Mouse (Mus musculus): ENCODE results near the gene Mup3.
"Not testable (repeated sequence)": the region's sequence is repeated elsewhere in the genome, so short reads cannot be mapped to it uniquely, and the experiment has no call there.

Gene Mup3

DNA sequence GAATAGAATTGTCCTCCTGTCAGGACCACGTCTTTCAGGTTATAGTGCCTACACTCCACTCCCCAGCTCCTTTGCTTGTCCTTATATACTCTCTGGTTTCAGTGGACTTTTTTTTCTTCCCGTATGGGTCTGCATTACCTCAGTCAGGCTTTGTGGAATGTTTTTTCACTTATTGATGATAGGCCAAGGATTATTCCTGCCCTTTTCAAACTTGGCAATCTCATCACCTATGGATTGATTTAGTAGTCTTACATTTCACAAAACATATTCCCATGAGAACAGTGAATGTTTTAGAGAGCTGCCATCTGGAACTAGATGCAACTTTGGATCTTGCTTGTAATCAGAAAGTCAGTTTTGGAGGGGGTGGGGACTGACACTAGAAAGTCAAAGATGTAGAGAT is at the start of gene Mup3:
Gene Mup3 (minus strand): TSS at position 102 of the 400 bp plus-strand sequence.
- in situ Hi-C loops (cut with MboI, MseI): loop anchor here (5.0 kb wide), 1 partner anchor 60 kb away; no protein-coding TSS in a partner anchor

DNA sequence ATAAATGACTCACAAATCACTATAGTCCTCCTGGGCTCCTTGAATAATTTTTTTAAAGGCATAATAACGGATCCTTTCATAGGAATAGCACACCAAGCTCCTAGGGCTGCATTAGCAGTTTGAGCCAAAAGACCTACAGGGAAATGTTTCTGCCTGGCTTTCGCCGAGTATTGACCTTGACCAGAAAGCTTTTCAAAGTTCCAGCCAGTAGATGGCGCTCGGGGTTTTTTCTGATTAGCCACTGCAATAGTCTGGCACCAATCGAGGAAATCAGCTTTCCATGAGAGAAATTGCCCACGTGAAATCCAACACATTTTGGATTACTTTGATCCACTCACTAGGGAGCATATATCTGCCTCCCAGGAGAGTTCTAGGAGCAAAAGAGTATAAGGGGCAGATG is 46.6 kb upstream of the Mup3 start:
- in situ Hi-C loops (cut with MboI, MseI): no loop called here

DNA sequence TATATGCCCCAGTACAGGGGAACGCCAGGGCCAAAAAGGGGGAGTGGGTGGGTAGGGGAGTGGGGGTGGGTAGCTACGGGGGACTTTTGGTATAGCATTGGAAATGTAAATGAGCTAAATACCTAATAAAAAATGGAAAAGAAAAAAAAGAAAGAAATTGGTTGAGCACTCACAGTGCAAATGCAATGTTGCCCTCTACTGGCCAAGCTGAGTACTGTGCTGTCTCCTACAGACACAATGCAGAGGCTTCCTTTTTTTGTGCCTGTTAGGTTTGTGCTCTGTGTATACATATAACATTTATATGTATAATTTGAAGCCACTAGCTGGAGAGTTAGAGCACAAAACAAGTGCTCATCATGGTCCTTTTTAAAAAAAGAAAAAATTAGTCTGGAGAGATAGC is 16.2 kb upstream of the Mup3 start:
- in situ Hi-C loops (cut with MboI, MseI): not testable (repeated sequence)

DNA sequence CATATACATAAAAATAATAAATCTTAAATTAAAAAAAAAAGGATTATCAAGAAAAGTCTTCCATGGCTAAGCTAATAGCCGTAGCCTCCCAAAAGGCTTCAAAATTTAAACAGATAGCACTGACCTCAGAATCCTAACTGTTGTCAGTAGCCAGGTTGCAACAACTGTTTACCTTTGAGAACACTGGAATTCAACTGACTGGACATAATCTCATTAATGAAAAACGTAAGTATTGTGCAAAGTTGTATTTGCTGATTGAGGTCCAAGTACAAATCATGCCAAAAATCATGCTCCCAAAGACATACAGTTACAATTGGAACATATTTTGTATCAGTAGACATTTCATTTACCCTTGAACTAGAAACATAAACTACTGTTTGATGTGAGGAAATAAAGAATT is 811 bp upstream of the Mup3 start:
- in situ Hi-C loops (cut with MboI, MseI): loop anchor here (5.0 kb wide), 1 partner anchor 59 kb away; no protein-coding TSS in a partner anchor

DNA sequence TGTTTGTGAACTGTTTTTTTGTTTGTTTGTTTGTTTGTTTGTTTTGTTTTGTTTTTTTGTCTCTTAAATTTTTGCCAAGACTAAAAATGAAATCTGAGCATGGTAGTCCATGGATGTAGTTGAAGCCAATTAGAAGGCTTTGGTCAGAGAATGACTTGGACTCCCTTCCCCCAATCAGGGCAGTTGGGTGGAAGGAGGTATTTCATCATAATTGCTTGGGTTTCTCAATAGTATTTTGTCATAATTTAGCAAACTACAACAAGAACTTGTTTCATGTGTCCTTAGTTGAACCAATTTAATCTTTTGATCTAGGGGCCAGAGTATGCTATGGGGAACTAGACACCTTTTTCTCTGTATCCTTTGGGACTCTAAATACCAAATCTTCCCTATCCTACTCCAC is 4.4 kb downstream of the Mup3 start:
- in situ Hi-C loops (cut with MboI, MseI): no loop called here

DNA sequence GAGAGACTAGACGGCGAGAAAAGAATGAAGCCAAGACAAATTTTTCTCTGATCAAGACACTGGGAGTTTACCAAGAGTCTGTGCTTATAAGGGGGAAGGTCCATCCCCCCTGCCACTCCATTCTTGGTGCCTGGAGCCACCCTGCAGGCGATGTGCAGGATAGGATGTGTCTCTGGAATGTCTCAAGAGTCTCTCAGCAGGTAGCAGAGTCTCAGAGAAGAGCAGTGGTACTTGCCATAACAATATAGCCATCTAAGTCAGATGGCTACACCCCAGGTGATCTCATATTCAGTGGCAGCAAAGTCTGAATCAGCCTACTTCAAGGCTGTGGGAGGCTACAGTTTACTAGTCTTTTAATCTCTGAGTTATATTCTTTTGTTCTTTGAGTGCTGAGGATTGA is 12.0 kb downstream of the Mup3 start:
- in situ Hi-C loops (cut with MboI, MseI): no loop called here

DNA sequence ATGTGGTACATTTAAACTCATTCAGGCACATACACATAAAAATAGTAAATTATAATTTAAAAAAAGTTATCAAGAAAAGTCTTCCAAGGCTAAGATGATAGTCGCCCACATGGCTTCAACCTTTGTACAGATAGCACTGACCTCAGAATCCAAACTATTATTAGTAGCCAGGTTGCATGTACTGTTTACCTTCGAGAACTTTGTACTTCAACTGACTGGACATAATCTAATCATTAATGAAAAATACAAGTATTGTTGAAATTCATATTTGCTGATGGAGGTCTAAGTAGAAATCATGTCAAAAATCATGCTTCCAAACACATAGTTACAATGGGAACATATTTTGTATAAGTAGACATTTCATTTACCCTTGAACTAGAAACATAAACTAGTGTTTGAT is 32.4 kb downstream of the Mup3 start:
- in situ Hi-C loops (cut with MboI, MseI): loop anchor here (5.0 kb wide), 1 partner anchor 92 kb away; no protein-coding TSS in a partner anchor

DNA sequence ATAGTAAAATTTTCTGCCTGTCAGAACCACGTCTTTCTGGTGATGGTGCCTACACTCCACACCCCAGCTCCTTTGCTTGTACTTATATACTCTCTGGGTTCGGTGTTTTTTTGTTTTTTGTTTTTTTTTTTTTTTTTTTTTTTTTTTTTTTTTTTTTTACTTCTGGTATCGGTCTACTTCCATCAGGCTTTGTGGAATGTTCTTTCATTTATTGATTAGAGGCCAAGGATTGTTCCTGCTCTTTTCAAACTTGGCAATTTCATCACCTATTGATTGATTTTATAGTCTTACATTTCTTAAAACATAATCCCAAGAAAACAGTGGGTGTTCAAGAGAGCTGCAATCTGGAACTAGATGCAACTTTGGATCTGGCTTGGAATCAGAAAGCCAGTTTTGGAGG is 33.1 kb downstream of the Mup3 start, which contains the start of gene Mup20:
Gene Mup20 (minus strand): TSS at position 101 of the 400 bp plus-strand sequence.
- in situ Hi-C loops (cut with MboI, MseI): loop anchor here (5.0 kb wide), 1 partner anchor 92 kb away; no protein-coding TSS in a partner anchor

Data from T-helper 2 cell (primary cell).